Mouse (Mus musculus): ENCODE measurements around the gene Tubal3.

Gene Tubal3

DNA sequence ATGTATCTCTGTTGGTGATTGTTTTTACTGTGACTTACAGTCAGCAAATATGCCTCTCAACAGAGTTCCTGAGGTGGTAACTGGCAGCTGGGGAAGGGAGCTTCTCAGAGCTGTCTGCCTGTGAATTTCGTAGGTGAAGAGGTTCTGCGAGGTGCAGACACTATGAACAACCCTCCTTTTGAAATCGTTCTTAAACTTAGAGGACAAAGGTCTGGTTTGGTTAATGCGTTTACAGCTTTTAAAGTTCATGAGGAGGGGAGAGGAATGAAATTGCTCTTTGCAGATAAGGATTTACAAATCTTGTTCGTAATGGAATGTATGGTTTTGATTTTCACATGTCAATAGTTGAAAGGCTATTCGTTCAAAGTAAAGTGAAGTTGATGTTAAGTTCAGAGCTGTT is 7.6 kb downstream of the Tubal3 start:
- no peak for DNase-seq

DNA sequence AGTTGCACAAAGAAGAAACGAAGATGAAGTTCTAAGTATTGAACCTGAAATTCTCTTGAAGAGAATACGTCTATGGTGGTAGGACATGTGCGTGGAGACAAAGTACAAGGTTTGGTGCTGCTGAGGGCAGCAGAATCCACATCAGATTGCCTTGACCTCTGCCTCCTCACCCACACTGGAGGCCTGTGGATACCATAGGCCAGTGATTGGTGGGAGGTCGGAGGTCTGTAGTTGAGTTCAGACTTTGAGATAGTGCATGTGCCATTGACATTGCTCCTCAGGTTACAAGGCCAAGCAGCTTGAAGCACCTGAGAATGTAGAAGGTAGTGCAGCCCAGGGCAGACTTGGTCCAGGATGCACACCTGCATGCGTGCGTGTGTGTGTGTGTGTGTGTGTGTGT is 8.0 kb downstream of the Tubal3 start:
- DNase-seq, result no peak

DNA sequence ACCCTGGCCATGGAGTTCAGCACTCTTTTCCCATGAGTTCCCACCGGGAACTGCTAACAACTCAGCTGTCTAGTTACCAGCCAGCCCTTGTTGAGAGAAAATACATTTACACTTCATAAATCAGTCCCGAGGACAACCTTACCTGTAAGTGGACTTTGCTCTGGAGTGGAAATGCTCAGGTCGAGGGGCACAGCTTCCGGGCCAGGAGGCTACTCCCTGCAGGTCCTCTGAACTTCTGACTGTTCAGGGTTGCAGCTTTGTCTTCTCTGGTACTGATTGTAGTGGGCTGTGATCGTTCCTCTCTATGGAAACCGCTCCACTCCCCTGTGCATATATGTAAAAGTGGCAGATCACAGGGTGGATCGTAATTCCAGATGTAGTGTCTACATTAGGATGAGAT is 26.6 kb downstream of the Tubal3 start:
- no peak for DNase-seq

DNA sequence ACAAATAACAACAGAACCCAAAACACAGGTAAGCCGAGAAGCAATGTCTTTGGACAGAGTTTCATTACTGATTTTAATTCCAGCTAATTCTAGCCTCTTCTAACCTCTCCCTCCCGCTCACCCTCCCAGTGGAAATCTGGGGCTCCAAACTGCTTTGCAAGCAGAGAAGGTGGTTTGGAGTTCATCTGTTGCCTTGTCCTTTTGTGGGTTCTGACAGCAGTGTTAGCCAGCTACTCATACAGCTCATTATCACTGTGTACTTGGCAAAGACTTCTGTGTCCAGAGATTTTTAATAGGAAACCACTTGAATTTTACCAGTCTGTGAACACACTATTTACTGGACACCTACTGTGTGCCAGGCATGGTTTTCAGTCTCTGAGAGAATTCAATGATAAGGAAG is 27.2 kb downstream of the Tubal3 start, which contains the start of gene Ucn3:
Gene Ucn3, minus strand, starts transcription at position 101 of the 400 bp plus-strand sequence.
- no peak for DNase-seq

DNA sequence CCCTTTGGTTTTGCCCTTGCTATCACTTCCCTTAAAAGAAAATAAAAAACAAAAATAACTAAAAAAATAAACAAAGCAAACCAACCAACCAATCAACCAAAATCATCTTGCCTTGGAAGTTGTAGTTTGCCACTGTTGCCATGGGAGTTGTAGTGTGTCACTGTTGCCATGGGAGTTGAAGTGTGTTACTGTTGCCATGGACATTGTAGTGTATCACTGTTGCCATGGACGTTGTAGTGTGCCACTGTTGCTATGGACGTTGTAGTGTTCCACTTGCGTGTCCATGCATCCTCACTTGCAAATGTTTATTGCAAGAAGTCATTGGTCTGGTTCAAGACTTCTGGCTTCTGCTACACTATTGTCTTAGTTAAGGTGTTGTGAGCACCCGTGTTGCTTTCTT is 29.2 kb downstream of the Tubal3 start:
- no peak for DNase-seq

DNA sequence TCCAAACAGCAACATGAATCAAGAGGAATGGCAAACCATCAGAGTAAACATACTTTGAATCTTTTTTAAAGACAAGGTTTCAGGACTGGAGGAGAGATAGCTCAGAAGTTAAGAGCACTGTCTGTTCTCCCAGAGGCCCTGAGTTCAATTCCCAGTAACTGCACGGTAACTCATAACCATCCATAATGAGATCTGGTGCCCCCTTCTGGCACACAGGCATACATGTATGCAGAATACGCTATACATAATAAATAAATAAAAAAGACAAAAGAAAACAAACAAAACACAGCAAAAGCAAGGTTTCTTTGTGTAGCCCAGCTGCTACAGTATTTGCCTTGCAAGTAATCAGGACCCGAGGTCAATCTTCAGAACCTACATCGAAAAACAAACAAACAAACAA is 31.4 kb downstream of the Tubal3 start:
- no peak for DNase-seq

DNA sequence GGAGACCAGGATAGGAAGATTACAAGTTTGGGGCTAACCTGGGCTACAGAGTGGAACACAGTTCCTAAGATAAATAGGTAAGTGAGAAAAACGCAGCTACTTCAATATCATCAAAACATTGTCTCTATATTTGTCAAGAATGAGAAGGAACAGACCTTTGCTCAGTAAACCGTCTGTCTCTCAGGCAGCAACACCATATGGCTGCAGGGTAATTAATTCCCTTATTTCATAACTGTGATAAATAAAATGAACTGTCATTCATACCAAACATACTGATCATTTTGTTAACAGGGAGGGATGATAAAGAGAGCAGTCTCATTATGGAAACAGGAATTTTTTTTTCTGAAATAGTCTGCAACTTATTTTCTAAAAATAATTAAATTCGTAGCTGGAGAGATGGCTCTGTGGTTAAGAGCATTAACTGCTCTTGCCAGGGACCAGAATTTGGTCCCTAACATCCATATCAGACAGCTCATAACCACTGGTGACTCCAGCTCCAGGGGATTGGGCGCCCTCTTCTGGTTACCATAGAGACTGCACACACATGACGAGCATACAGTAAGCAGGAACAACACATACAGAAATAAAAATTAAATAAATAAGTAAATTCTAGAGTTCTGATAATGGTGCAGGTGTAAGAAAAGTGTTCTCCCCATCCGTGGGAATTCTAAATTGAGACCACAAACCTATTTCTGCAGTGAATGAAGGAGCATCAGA is 33.3 kb downstream of the Tubal3 start:
- no peak for DNase-seq

DNA sequence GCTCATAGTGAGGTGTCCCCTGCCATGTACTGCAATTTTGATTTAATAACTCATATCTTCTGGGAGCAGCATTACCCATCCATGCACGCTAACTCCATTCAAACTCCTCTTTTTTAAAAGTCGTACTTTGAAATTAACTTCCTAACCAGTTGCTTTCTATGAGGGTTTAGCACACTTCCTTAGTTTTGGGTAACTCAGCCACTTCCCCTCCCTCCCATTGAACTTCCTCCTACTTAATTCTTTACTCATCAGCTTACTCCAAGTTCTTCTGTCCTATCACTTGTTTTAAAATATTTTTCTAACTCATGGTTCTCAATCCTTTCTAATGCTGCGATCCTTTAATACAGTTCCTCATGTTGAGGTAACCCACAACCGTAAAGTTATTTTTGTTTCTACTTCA is 50.8 kb downstream of the Tubal3 start:
- DNase-seq, result no peak
